Mouse (Mus musculus) lung, postnatal 14 days (tissue): Measurements from ENCODE around the gene Armc9.

Experiments used
- DNase-seq: peaks from one replicate; pipeline ENCODE4 v3.0.0; 2021

Gene Armc9

GRCm38 (mm10) chr1:86320822-86321413 lies 166.3 kb downstream of the Armc9 start:
- DNase-seq, result no peak
